19 mouse cellular contexts compared by ENCODE assay signal in genomic region chr10:16893316-16893715, GRCm38 (mm10).
DNase-seq lines count a peak whose midpoint lies in the region.
"Had no signal": no experiment of that assay in that cellular context is flagged by ENCODE, and none has a peak within 500 bp of the region (broad histone marks: within the 10 kb centered on the region; RNA-seq: fewer than 3 reads in every experiment).

No protein-coding gene starts in this region.

- peak; percentile 3 for DNase-seq in adrenal gland, adult 2 months
- no peak for DNase-seq in adrenal gland, postnatal 25 days
- DNase-seq in 3T3-L1 (ENCODE audit: low read depth, low spot score) (peak; percentile 56), NIH3T3 (ENCODE audit: low read depth) (peak; percentile 71), adipocyte (ENCODE audit: low spot score) (peak; percentile 50)
- DNase-seq in spleen, adult 18-20 months, result no peak
- no peak for DNase-seq in frontal cortex, postnatal 36 days (ENCODE audit: low spot score in 2 of 2)
- no peak for DNase-seq in heart, postnatal 10 days
- DNase-seq: adrenal gland, adult 8-10 months; adrenal gland, postnatal 10 days; adrenal gland, postnatal 14 days; B cell, adult 2 months; cerebellum, adult 11 months; cerebellum, adult 11-12 months; cerebellum, adult 18-20 months; cerebellum, adult 2 months; cerebellum, adult 8-10 months; cerebellum, adult 9-10 months; cerebellum, adult 9-11 months had no signal

- intact Hi-C loops in heart, postnatal 10 days (cut with DNase I), result no loop called here

Comparison
In these comparisons a context has a peak if more than half of its experiments do, and no peak if none do; other contexts are left out.
1. DNase-seq: peak in adrenal gland, adult 2 months (single experiment), 3T3-L1 (single experiment), NIH3T3 (single experiment) and adipocyte (single experiment); none in adrenal gland, postnatal 25 days (single experiment), spleen, adult 18-20 months (0 of 2), frontal cortex, postnatal 36 days (0 of 2) and heart, postnatal 10 days (0 of 2).